Mouse (Mus musculus) embryo, embryonic 10 days (tissue): ENCODE measurements at regions not wholly inside any gene's neighbourhood (a gene's known extent, or its start where the extent isn't known, plus 50 kb on each side); places are given as distances from the start of the nearest gene placed in this dataset.

ENCODE experiments used
- DNase-seq: peaks from one replicate; pipeline ENCODE4 v3.0.0-alpha.2; 2015; ENCODE audit warnings: low spot score

- no peak for DNase-seq
Observed at GRCm38 (mm10) chr10:37079535-37079934, 59.2 kb downstream of the Marcks start.

- peak; percentile 51 for DNase-seq
Observed at GRCm38 (mm10) chr10:37078439-37078838, 60.3 kb downstream of the Marcks start.

- DNase-seq: no peak
Observed at GRCm38 (mm10) chr10:37077741-37078140, 61.0 kb downstream of the Marcks start.

- DNase-seq: peak; percentile 76
Observed at GRCm38 (mm10) chr10:37072834-37073233, 65.9 kb downstream of the Marcks start.

GRCm38 (mm10) chr10:37072061-37072460, 66.7 kb downstream of the Marcks start:
- DNase-seq: no peak

GRCm38 (mm10) chr10:37071420-37071819, 67.3 kb downstream of the Marcks start:
- DNase-seq: no peak
